Mouse (Mus musculus) T-cell, adult 2 months (primary cell): ENCODE measurements around the gene Olfr1215.
"Not testable (repeated sequence)": the region's sequence is repeated elsewhere in the genome, so short reads cannot be mapped to it uniquely, and the experiment has no call there.

ENCODE experiments used
- DNase-seq: peaks from one replicate; pipeline ENCODE4 v3.0.0; 2022; ENCODE audit warnings: low spot score

The Olfr1215 gene

DNA sequence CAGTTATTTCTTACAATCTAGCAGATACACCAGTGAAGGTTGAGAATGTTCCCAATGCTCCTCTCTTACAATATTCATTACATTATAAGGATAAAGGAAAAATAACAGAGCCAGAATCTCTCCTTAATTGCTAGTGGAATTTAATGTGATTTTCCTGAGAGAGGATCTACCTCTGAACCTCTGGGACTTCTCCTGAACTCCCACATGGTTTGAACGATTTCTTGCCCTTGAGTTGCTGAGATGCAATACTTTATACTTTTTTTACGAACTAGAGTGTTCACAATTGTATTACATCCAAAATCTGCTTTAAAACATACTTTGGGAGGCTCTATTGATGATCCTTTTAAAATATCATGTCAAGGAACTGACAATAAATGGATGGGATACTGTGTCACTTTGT lies at the start of gene Olfr1215:
Olfr1215 (minus strand) TSS at position 101 of the 400 bp plus-strand sequence.
- no peak for DNase-seq

DNA sequence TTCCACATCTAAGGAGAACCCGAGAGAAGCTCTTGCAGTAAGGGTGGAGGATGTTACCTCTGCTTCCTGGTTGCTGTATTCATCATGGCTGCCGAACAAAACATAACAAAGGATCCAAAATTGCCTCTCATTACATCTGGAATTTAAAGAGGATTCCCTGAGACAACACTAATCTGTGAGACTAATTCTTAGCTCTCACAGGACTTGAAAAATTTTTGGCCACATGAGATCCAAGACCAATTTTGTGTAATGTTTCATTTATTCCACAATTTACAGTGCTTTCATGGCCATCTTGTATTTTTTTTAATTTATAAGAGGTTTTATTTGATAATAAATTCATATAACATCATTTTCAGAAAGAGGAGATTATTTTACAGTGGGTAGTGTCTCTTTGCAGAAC lies 25.2 kb upstream of the Olfr1215 start, which contains the start of gene Olfr1217:
Olfr1217 (minus strand) TSS at position 101 of the 400 bp plus-strand sequence.
- no peak for DNase-seq

DNA sequence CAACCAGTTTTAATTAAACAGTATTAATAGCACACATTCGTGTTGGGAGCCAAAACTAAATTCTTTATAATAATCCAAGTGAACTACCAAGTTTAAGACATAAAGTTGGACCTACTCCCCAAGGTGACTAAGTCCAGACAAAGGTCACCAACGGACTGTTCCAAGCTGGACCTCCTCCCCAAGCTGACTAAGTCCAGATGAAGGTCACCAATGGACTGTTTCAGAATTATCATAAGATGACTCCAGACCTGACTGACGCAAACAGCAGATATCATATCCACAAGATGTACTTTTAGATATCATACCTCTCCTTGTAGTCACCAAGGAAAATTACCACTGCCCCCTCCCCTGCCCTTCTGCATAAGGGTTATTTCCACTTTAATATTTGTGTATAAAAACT lies 14.7 kb upstream of the Olfr1215 start:
- DNase-seq, result not testable (repeated sequence)

DNA sequence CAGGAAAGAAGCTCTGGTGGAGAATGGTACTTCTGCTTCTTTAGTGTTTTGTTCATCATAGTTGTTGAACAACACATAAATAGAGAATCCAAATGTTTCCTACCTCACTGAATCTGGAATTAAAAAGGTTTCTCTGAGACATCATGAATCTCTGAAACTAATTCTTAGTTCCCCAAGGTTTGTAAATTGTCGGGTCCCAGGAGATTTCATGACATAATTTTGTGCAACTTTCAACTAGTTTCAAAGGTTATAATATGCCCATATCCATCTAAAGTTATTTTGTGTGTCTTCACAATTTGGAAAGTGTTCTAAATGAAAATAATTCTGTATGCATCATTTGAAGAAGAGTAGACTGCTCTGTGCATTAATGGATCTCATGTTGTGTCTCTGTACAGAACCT lies 11.5 kb upstream of the Olfr1215 start, which contains the start of gene Olfr1216:
Olfr1216 (minus strand) TSS at position 101 of the 400 bp plus-strand sequence.
- DNase-seq, result no peak

DNA sequence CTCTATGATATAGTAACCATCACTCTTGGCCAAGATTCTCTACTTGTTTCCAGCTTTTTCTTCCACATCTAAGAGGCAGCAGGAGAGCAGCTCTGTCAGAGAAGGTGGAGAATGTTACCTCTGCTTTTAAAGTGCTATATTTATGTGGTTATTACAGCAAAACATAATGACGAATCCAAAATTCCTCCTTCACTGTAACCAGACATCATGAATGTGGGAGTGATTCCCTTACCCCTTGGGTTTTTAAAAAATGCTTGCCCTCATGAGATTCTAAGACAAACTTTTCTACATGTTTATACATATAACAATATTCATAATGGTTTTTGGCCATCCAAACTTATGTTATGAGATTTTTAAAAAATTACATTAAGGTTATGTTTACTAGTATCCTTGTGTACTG lies 14.2 kb downstream of the Olfr1215 start, which contains the start of gene Olfr1214:
Olfr1214 (minus strand) TSS at position 101 of the 400 bp plus-strand sequence.
- no peak for DNase-seq

DNA sequence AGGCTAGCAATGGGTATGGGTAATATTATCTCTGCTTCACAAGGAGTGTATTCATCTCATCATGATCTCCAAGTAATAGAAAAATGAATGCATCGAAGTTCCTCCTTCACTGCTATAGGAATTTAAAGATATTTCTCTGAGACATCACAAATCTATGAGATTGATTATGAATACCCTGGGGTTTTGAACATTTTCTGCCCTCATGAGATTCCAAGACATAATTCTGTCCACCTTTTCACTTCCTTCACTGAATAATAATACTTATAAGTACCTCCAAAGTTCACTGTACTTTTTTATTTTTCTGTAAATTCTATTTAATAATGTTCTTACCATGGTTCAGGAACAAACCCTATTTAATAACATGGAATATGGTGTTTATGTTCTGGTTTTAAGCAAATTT lies 26.6 kb downstream of the Olfr1215 start, which contains the start of gene Gm13762:
Gm13762 (minus strand) TSS at position 101 of the 400 bp plus-strand sequence.
- DNase-seq, result no peak

DNA sequence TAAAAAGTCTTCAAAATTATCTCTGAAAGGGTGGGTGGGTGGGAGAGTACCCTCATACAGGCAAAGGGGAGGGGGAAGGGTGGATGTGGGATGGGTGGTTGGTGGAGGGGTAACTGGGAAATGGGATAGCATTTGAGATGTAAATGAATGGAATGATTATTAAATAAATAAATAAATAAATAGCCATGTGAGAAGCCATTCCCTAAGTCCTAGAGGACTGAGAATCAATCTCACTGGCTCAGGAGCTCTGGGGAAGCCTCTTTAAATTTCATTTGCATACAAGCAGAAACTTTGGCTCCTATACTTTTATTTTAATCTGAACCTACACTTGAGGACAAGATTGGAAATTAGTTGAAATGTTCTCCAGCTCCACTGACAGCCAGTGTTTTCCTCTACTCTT lies 53.1 kb downstream of the Olfr1215 start, which contains the start of gene Olfr1212:
Olfr1212 (plus strand) TSS at position 301 of the 400 bp plus-strand sequence.
- DNase-seq, result no peak
